Mouse (Mus musculus) left cerebral cortex, postnatal 10 days (tissue): ENCODE measurements at regions not wholly inside any gene's neighbourhood (a gene's known extent, or its start where the extent isn't known, plus 50 kb on each side); places are given as distances from the start of the nearest gene placed in this dataset.

Source experiments
- DNase-seq, 2 experiments: peaks; one replicate each; pipeline ENCODE4 v3.0.0; 2021 to 2022; ENCODE audit warnings: low spot score in 2 of 2, mixed read lengths in 1 of 2; ENCODE audit errors: extremely low spot score in 1 of 2
- intact Hi-C: fragments of 180-260 bp; cut with DNase I; formaldehyde crosslinking; loops from one replicate; pipeline ENCODE4 v1.15.1; 2025

DNA sequence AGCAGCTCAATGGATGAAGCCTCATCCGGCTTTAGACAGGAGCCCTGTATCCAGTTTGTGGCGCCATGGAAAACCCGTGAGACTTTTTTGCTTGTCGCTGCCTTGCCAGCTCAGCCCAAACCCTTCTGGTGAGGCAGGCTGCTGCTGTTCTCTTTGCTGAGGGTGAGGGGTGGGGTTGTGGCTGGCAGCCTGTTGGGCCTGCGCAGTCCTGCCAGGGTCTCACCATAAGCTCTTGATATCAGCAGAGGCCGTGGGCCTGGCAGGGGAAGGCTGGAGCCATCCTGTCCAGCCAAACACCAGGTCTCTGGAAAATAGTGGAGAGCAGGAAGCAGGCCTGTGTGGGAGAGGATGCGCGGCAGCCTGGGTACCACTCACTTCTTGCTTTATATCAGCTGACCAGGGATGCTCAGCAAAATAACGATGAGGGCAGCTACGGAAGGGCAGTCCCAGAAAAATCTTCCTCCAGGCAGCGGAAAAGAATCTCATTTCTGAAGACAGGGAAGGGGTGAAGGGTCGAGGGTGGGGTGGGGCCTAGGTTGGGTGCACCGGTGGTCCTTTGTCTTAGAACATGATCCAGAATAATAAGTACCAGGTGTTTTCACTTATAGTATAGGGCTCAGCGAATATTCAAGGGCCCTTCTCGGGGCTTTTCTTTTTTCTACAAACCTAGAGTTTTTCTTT, 73.4 kb upstream of the Medag start:
- intact Hi-C loops = loop anchor here (5.0 kb wide), 1 partner anchor 531 kb away; no protein-coding TSS in a partner anchor
- no peak for DNase-seq

DNA sequence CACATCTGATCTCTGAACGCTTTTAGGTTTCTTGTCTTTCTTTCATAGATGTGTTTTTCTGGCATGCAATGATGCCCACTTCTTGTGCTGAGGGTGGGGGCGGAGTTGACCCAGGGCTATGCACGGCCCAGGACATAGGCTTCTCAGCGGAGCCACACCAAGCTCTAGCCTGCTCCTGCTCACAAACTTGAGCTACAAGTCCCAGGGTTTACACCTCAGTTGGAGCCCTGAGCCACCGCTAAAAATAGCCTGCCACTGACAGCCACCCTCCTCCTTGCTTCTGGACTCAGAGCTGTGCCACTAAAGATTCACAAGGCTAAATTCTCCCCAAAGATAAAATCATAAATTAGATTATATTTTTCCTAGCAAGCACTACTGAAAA, 72.9 kb upstream of the Medag start:
- no peak for DNase-seq
- intact Hi-C loops = loop anchor here (5.0 kb wide), 1 partner anchor 531 kb away; no protein-coding TSS in a partner anchor

- DNase-seq = no peak
- intact Hi-C loops = no loop called here
These were observed 71.2 kb upstream of the Medag start for GRCm38 (mm10) chr5:149340361-149340760.

DNA sequence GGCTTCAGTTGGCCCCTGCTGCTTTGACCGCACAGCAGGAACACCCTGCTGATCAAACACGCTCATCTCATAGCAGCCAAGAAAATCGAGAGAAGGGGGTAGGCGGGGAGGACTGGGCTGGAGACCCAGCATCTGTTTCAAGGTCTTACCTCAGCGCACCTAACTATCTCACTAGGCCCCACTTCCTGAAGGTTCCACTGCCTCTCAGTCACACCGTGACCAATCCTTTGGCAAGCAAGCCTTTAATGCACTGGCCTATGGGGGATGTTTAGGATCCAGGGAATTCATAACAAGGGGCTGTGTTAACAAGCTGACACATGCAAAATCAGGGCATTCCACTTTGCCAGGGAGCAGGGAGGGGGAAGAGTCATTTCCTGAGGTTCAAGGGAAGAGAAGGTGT, 70.1 kb upstream of the Medag start:
- intact Hi-C loops = no loop called here

DNA sequence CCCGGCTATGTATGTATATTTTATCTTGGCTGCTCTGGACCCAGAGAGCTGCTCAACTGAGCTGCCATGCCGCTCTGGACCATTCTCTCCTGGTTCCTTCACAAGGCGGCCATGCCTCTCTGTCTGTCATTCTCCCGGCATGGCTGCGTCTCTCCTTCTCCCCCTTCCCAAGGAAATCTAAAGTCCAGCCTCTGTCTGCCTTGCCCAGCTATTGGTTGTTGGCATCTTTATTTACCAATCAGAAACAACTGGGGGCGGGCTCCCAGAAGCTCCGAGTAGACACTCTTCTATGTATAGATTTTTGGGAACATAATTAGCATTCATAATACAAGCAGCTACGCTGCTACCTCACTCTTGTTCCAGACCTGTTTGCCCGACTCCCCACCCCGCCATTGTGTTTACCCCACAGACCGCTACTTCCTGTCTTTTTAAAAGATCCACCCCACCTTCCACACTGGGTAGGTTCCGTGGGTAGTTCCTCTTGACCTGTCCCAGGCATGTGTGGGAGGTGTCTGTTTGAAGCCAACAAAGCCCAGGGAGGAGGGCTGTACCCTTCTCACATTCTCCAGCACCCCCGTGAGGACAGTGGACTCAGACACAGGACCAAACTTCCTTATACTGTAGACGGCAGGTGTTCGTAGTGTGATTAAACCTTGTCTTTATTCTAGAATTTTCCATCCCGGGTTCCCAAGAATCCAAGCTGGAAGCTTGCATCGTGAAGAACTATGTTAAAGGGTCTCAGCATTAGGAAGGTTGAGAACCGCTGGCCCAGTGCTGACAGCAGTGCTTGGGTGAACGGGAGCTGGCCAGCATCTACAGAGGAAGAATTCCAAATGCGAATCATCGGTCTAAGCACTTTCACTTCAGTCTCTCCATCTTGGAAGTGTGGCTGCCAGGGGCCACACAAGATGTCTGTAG, 67.7 kb upstream of the Medag start:
- no peak for DNase-seq
- intact Hi-C loops = no loop called here

More for the DNA sequence above, 70.1 kb upstream of the Medag start:
- no peak for DNase-seq

- intact Hi-C loops = no loop called here
- no peak for DNase-seq
These were observed 67.1 kb upstream of the Medag start for GRCm38 (mm10) chr5:149344528-149344855.

GRCm38 (mm10) chr5:149345161-149345560, 66.4 kb upstream of the Medag start:
- intact Hi-C loops = no loop called here
- no peak for DNase-seq

DNA sequence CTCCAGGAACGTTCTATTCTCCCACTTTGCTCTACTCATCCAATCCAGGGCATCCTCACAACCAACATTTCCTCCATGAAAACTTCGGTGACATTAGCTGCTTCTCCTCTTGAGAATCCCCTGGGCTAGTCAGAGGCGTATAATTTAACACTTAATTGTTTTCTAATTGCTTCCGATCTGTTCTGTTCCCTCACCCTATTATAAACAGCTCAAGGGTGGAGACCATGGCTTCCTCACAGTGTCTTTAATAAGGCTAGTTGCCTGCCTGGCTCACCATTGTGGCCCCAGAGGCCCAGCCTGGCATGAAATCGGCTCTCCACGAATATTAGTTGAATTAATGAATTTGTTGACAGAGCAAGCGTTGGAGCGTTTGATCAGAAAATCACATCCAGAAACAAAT, 61.9 kb upstream of the Medag start:
- DNase-seq = no peak
- intact Hi-C loops = no loop called here

DNA sequence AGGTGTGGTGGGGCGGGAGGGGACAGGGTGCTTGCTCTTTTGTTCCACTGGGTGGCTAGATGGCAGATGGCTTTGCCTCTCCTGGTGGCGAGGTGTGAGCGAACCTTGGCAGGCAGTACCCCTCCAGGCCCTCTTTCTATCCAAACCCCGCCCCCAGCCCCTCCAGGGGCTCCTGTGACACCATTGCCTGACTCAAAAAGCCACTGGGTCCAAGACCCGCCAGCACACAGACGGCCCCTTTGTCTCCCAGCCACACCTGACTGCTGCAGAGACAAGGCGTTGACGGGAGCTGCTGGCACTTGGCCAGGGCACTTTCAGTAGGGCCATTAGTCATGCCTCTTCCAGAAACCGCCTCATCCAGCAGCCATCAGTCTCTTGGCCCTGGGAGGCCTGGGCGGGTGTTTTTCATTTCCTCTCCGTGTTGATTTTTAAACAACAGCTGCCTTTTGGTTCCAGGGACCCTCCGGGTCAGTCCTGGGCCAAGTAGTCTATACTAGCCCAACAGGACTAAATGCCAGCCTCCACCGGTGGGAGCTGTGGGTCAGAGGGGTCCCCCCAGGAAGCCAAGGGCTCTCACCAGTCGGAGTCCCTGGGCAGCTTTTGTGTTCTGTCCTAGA, 58.4 kb upstream of the Medag start:
- intact Hi-C loops = no loop called here

GRCm38 (mm10) chr5:149354448-149355115, 57.0 kb upstream of the Medag start:
- intact Hi-C loops = no loop called here
- no peak for DNase-seq

More for the DNA sequence above, 58.4 kb upstream of the Medag start:
- peak in 1 of 2 experiments; percentile 66 for DNase-seq

DNA sequence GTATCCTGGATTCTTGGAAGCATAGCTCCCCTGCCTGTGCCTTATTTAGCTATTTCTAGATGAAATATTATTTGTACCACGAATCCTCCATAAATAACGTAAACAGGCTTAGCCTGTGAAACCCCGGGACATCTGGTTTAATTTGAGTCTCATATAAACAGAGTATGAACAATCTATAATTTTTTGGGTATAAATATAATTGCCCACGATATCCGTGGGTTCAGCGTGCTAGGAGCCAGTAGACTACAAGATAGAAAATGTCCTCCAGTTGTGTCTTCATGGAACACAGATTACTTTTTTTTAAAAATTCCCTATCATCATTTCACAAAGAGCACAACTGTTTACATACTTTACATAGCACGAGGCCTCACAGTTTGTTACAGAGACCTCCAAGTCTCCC, 56.4 kb upstream of the Medag start:
- intact Hi-C loops = no loop called here
- no peak for DNase-seq

DNA sequence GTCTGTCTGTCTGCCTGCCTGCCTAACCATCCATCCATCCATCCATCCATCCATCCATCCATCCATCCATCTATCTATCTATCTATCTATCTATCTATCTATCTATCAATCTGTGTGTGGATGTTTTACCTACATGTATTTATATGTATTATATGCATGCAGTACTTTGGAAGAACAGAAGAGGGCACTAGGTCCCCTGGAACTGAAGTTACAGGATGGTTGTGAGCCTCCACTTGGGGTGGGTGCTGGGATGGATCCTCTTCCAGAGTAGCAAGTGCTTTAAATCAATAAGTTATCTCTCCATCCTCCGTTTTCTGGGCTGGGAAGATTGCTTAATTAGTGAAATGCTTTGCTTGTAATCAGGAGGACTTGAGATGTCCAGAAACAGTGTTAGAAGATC, 54.6 kb upstream of the Medag start:
- intact Hi-C loops = no loop called here
- no peak for DNase-seq
